Mouse (Mus musculus) bone marrow, adult 2 months (tissue): ENCODE results near the gene Nfatc4. TPM values are rescaled to one million over a fixed set of nuclear protein-coding genes. Genes with fewer than 3 reads are reported as not detected.
A peak's percentile ranks its signal among the peaks of the same experiment; 100 is the strongest.

Experiments
- H3K27ac ChIP-seq: fragments of 200-500 bp; 2 replicates; pipeline ENCODE4 v1.5.1; 2012; ENCODE audit warnings: low read depth, mild to moderate bottlenecking, control low read depth, inconsistent platforms, low read length; ENCODE audit not compliant: control insufficient read depth, poor library complexity, insufficient read depth
- H3K4me1 ChIP-seq: fragments of 200-500 bp; 2 replicates; pipeline ENCODE4 v1.6.1; 2011; ENCODE audit warnings: low read length; ENCODE audit not compliant: control insufficient read depth, insufficient read depth
- H3K4me3 ChIP-seq: fragments of 200-500 bp; replicated peaks from 2 replicates; pipeline ENCODE3; 2011; ENCODE audit warnings: mild to moderate bottlenecking, low read depth, low read length, control low read depth; ENCODE audit not compliant: control insufficient read depth
- CTCF ChIP-seq: fragments of 200-500 bp; IDR thresholded peaks from 2 replicates; pipeline ENCODE4 v1.5.1; 2011; ENCODE audit warnings: low read length, control low read depth; ENCODE audit not compliant: control insufficient read depth, insufficient read depth
- POLR2A ChIP-seq: fragments of 200-500 bp; IDR thresholded peaks from 2 replicates; pipeline ENCODE4 v1.6.1; 2011; ENCODE audit warnings: low read depth, mild to moderate bottlenecking, control low read depth, low read length, borderline replicate concordance; ENCODE audit not compliant: control insufficient read depth
- WGBS: fragments of 180-500 bp; shearing (Covaris S2); methylation state at CpG from one replicate; pipeline ENCODE4 v1.1.7; 2018; 5-methylcytosine and 5-hydroxymethylcytosine counted together
- polyA plus RNA-seq: library from polyadenylated mRNA; stranded (reverse); fragments of >200 nt; gene quantifications from 2 replicates; pipeline ENCODE4 v1.2.4, GENCODE M21; 2011; ENCODE audit warnings: low replicate concordance; ENCODE audit not compliant: missing spikeins, insufficient read depth, insufficient read length

The Nfatc4 gene
- polyA plus RNA-seq: 4.0 and 5.6 TPM in 2 replicates

DNA sequence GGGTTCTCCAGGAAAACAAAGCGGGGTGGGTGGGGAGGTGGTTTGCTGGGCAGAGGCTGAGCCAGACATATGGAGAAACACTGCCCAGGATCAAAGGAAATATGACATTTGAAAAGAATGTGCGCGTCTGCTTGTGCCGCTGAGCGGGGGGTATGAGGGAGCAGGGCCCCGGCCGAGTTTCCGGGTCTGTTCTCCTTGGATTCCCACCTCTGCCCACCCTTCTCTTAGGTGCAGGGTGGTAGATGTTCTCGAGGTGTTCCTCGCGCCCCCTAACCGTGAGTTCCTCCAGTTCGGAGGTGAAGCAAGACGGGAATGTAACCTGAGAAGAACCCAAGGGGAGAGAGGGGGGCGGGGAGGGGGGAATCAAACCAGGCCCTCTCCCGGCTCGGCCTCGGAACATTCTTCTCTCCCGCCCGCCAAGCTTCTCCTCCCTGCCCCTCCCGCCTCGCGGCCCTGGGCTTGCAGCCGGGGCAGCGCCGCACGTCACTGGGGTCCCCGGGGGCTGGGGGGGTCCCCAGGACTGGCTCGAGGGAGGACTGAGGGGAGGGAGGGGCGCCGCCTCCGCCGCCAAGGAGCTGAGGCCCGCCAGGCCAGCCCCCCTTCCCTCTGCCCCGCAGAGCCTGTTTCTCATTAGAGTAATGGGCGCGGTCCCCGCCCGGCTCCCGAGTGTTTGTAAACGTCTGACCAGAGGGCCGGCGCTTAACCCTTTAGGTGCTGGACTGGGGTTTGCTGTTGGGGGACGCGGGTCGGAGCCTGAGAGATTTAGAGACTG, at the start of gene Nfatc4:
Nfatc4 (plus strand) TSS at position 154 of the 772 bp plus-strand sequence.
- TF ChIP-seq CTCF (no peak), POLR2A (no peak)

GRCm38 (mm10) chr14:55776711-55777110, 46.2 kb upstream of the Nfatc4 start:
- WGBS: 59% methylated on average over 7 of the region's 7 CpGs

More for the DNA sequence above, at the start of gene Nfatc4:
- H3K4me1 ChIP-seq: no peaks in the 10 kb centered on the region; the same call in 1 of the 2 replicates
- WGBS: 1% methylated on average over 45 of the region's 46 CpGs
- H3K4me3 ChIP-seq: no peak within 1 kb of the TSS
- H3K27ac ChIP-seq: no peak within 1 kb of the TSS

GRCm38 (mm10) chr14:55777176-55777575, 45.8 kb upstream of the Nfatc4 start:
- Histone ChIP-seq H3K4me1 (peaks cover 3% of the 10 kb centered on the region; the same call in 1 of the 2 replicates), H3K4me3 (no peak overlapping the region), H3K27ac (no peak overlapping the region)
- TF ChIP-seq CTCF (no peak), POLR2A (no peak)
- 41% methylated on average over 3 of the region's 3 CpGs for WGBS

More at GRCm38 (mm10) chr14:55776711-55777110, 46.2 kb upstream of the Nfatc4 start:
- Histone ChIP-seq H3K4me1 (peaks cover 3% of the 10 kb centered on the region; the same call in 1 of the 2 replicates), H3K4me3 (no peak overlapping the region), H3K27ac (no peak overlapping the region)
- TF ChIP-seq CTCF (no peak), POLR2A (no peak)

DNA sequence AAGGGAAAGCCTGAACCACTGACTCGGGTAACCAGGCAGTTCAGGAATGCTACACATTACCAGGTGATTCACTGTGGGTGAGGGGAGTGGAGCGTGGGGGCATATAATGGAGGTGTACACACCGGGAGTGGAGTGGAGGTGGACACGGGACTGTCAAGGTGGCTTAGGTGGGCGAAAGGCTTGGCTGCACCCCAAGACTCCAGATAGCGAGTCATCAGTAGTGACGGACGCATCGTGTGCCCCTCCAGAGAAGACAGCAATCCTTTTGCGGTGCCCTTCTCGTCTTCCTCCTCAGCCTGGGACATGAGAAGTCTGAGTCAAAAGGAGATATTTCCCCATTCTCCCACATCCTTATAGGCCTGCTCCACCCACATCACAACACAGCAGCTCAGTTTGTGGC, 45.1 kb upstream of the Nfatc4 start:
- Histone ChIP-seq H3K27ac (no peak overlapping the region), H3K4me1 (peaks cover 3% of the 10 kb centered on the region; the same call in 1 of the 2 replicates), H3K4me3 (no peak overlapping the region)
- TF ChIP-seq CTCF: no peak
- TF ChIP-seq POLR2A: no peak
- WGBS: 68% methylated on average over 11 of the region's 11 CpGs

GRCm38 (mm10) chr14:55778686-55779085, 44.3 kb upstream of the Nfatc4 start:
- TF ChIP-seq CTCF: no peak
- no peak for TF ChIP-seq POLR2A
- WGBS: 89% methylated on average over 15 of the region's 15 CpGs
- Histone ChIP-seq H3K27ac (no peak overlapping the region), H3K4me3 (no peak overlapping the region), H3K4me1 (peaks cover 3% of the 10 kb centered on the region; the same call in 1 of the 2 replicates)

- Histone ChIP-seq H3K27ac (no peak overlapping the region), H3K4me1 (peaks cover 3% of the 10 kb centered on the region; the same call in 1 of the 2 replicates), H3K4me3 (no peak overlapping the region)
- WGBS: 87% methylated on average over 16 of the region's 16 CpGs
- TF ChIP-seq POLR2A (no peak), CTCF (no peak)
Measured at GRCm38 (mm10) chr14:55779656-55780055, 43.3 kb upstream of the Nfatc4 start.

DNA sequence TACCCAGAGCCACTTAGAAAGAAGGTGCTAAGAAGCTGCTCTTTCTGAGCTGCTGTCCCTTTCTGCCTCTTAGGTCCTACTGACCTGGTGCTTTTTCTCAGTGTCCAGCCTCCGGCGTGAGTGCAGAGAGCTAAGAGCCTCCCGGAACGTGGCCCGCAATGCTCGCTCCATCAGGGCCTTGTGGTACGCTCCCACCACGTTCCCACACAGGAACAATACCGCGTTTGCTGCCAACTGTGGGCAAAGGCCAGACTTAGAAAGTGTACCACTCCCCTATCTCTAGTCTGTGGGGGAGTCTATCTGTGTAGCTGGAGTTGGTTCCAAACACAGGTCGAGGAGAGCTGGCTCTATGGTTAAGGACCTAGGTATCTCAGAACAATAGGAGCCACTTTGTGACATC, 42.2 kb upstream of the Nfatc4 start:
- H3K27ac ChIP-seq: no peak overlapping the region
- H3K4me3 ChIP-seq: no peak overlapping the region
- 73% methylated on average over 11 of the region's 11 CpGs for WGBS
- TF ChIP-seq POLR2A (no peak), CTCF (no peak)
- H3K4me1 ChIP-seq: peaks cover 3% of the 10 kb centered on the region; the same call in 1 of the 2 replicates

DNA sequence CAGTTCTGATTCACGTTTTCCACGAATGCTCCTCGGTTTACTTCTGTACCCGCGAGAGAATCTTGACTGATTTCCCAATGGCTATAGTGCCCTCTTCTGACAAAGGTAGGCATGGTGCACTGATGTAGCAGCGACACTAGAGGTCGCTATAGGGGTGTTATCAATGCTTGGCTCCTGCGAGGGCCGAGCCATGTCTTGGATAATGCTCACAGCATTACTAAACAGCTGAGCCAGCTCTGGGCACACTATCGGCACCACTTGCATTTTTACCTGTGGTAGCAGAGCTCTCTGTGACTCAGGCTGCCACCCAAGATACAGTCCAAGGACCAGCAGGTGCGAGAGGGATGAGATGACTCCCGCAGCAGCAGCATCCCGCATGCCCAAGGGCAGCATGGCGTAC, 41.6 kb upstream of the Nfatc4 start:
- 25% methylated on average over 14 of the region's 14 CpGs for WGBS
- Histone ChIP-seq H3K27ac (no peak overlapping the region), H3K4me1 (peaks cover 3% of the 10 kb centered on the region; the same call in 1 of the 2 replicates), H3K4me3 (no peak overlapping the region)
- peak; percentile 92 for TF ChIP-seq CTCF
- no peak for TF ChIP-seq POLR2A
